Mouse (Mus musculus) olfactory bulb, adult 2 months (tissue): ENCODE measurements around the gene Ifi207.

Experiments used
- CTCF ChIP-seq: fragments of 200-500 bp; IDR thresholded peaks from 2 replicates; pipeline ENCODE4 v1.5.1; 2012; ENCODE audit warnings: low read depth, mild to moderate bottlenecking, low read length, moderate library complexity; ENCODE audit not compliant: insufficient read depth
- POLR2A ChIP-seq: fragments of 200-500 bp; IDR thresholded peaks from 2 replicates; pipeline ENCODE4 v1.6.1; 2012; ENCODE audit warnings: mild to moderate bottlenecking, low read depth, low read length, moderate library complexity; ENCODE audit not compliant: insufficient read depth

DNA sequence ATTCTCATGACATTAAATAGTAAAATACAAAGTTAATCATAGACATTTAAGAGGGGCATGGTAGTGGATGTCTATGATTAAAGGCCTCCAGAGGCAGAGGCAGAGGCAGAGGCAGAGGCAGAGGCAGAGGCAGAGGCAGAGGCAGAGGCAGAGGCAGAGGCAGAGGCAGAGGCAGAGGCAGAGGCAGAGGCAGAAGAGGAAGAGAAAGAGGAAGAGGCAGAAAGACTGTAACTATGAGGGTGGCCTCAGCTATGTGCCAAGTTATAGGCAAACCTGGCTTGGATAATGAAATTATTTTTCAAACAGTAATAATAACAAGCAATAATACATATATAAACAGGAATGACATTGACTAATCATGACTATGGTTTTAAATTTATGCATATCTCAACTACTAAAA is 1.0 kb downstream of the Ifi207 start:
- TF ChIP-seq CTCF = no peak
- TF ChIP-seq POLR2A = no peak
